Mouse (Mus musculus) retina, embryonic 14.5 days (tissue): Measurements from ENCODE around the gene Tmem234.

Source experiments
- DNase-seq: peaks from one replicate; pipeline ENCODE4 v3.0.0-alpha.2; 2015; ENCODE audit warnings: low spot score

Tmem234 gene

DNA sequence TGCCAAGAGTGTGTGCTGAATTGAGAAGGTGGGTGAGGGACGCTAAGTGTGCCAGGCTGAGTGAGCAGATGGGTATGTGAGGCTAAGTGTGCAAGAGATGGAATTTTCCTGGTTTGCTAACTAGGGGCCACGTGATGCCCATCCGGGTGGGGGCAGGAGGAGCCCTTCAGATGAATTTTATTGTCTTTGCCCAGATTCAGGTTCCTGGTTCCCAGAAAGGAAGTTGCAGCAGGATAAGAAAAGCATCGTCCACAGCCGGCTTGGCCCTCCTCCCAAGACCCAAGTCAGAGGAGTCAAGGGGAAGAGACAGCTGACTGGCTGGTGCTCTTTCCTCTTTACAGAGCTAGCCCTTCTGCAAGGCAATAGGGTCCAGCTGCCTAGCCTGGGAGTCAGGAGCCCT lies 22.0 kb upstream of the Tmem234 start, which contains the start of gene Fam167b:
TSS of gene Fam167b (minus strand) at position 84 of the 400 bp plus-strand sequence.
- DNase-seq = no peak

DNA sequence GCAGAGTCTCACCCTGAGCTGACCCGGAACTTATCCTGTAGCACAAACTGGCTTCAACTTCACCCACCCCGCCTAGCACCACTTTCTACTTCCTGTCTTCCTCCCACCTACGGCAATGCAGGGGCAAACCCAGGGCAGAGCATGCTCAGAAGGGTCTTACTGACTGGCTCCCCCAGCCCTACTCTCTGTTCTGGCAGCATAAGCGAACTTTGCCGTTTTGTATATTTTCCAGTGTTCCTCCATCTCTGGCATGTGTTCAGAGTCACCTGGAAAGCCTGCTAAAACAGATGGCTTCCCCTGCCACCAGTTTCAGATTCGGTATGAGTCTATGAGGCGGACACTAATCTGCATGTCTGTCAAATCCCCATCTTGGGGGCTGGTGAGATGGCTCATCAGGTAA lies 20.1 kb upstream of the Tmem234 start:
- DNase-seq = no peak

DNA sequence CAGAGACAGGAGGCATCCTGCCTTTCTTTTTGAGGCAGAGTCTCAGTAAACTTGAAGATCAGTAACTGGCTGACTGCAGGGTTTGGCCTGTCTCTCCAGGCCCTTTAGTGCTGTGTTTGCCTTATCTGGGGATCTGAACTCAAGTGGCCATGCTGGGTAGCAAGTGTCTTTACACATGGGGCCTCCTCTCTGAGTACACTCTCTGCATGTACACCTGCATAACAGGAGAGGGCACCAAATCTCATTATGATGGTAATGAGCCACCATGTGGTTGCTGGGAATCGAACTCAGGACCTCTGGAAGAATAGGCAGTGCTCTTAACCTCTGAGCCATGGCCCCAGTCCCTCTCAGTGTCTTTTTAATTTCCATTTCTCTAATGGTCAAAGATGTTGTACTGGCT lies 18.2 kb upstream of the Tmem234 start:
- DNase-seq = no peak

DNA sequence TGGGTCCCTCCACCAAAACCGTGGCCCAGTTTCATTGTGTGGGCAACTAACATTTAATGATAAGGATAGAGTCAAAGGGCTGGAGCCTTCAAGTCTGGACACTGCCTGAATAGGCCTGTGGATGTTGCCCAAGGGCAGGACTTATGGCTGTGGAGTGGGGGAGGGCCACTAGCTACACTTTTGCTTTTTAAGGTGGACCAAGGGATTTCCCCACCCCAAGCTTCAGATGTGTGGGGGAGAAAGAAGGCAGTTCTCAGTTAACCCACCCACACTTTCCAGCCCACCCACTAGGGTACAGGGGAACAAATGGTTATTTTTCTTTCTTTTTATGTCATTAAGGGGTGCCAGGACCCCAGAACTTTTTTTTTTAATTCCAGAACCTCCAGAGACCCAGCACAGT lies 16.1 kb upstream of the Tmem234 start:
- no peak for DNase-seq

DNA sequence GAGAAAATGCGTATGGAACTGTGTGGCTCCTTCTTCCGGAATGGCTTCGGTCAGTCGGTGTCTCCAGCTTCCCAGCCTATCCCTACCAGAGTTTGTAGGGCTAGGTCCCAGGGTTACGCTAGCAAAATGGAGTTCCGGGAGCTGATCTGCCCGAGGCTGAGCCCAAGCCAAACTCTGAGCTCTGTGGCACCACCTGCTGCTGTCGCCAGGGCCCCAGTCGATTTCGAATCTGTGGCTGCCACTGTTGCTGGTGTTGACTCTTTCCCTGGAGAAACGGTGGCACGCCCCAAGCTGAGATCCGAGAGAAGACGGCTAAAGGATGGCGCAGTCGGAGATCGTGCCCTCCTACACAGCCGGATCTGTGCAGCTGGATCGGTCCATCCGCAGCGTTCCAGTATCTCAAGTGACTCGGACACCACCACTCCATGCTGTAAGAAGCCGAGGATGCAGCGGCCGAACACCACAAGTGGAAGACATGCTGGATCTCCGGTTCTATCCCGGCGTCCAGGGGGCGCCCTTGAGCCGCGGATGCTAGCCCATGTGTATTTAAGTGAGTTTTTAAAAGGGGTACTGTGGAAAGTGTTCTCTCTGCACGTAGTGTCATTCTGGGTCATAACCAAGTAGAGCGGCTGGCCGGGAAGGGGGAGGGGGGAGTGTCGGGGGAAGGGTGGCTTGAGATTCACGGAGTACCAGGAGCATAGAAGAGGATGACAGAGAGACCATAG lies 15.4 kb upstream of the Tmem234 start:
- DNase-seq = peak; percentile 84

DNA sequence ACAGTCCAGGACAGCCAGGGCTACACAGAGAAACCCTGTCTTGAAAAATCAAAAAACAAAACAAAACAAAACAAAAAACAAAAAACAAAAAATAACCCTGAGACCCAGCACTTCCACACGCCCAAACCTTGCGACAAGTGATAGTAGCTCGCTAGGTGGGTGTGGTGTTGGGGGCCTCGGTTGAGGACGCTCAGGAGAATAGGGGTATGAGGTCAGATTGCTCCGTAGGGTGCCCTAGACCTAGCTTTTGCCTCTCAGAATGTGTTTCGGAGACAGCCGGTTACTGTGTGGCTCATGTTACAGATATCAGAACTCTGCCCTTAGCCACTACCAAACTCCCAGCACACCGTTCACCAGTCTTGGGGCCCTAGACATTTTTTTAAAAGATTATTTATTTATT lies 14.7 kb upstream of the Tmem234 start:
- DNase-seq = no peak

DNA sequence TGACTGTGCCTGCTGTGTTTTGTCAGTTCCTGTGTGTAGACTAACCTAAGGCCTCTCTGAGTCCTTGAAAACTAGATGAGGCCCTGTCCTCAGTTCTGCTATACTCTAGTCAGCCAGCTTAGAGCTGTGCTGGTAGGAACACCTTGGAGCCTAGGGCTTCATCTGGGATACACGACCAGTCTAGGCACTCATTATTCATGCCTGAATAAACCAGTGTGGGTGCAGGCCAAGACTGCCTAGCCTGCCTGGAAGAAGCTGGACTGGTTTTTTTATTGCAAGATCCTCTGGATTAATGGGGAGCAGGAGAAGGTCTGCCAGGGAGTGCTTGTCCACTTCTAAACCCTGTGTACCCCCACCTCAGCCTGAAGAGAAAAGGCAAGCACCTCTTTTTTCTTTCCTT lies 13.5 kb upstream of the Tmem234 start:
- no peak for DNase-seq

DNA sequence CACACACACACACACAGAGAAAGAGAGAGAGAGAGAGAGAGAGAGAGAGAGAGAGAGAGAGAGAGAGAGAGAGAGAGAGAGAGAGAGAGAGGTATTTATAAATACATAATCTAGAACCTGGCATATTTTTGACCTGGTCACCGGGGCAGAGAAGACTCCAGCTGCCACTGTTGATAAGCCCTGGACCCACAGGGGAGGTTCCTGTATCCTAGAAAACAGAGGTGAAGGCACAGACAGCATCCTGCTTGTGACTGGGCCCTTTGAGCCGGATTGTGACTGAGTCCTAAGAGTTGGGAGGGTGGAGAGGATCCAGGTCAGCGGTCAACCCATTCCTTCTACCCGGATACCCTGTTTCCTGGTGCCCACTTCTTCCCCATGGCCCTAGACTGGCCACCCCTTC lies 11.6 kb upstream of the Tmem234 start:
- no peak for DNase-seq

DNA sequence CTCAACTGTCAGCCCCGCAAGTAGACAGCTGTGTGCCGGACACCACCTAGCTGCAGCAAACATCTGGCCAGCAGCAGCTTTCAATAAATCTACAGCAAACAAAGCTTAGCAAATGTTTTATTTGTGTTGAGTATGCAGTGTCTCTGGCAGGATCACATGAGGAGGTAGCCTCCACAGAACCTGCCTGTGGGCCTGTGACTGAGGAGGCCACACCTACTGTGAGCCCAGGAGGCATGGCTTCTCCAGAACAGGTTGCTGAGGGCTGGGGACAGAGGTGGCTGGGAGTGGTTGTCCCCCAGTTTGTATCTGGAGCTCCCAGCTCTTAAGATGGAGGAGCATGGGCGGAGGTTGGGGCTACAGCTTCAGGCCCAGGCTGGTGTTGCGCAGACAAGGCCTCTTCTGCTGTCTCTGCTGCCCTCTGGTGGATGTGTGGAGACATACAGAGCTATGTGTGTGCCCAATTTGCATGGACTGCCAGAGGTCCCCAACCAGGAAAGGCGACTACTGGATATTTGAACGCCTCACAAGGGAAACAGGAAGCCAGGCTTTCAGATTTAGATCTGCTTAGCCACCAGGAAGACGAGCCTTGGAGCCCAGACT lies 8.1 kb downstream of the Tmem234 start:
- DNase-seq = peak; percentile 95

DNA sequence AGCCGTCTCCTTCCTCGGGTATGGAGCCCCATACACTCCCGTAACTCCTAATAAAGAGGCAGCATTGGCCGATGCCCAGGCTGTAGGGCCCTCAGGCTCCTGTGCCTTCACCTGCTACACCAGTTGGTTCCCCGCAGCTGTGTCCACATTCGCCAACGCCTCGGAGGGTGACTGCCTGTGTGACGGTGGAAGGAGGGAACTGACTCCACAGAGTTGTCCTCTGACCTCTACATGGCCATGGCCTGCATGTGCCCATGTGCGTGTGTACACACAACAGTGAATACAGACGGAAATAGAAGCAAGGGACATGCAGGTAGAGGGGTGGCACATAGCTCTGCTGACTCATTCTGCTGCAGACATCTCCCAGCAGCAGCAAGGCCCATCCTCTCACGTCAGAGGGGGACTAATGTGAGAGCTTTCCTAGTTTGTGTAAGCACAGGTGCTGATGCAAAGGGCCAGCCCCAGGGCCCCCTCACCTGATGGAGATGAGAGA lies 8.7 kb downstream of the Tmem234 start:
- DNase-seq = no peak

DNA sequence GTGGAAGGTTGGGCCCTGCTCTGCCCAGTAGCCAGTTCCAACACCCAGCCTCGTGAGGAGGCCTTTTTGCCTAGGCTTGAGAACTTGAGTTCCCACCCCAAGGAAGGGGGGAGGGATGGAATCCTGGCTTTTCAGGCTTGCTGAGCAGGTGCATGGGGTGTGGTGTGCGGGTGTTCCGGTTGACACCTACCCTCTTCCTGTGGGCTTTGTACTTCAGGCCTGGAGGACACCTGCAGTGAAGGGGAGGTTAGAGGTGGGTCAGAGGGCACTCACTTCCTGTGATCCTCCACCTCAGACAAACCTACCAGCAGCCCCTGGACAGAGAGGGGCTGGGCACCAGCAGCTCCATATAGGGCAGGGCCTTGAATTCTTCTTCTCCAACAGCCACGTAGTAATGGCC lies 9.6 kb downstream of the Tmem234 start:
- DNase-seq = no peak

DNA sequence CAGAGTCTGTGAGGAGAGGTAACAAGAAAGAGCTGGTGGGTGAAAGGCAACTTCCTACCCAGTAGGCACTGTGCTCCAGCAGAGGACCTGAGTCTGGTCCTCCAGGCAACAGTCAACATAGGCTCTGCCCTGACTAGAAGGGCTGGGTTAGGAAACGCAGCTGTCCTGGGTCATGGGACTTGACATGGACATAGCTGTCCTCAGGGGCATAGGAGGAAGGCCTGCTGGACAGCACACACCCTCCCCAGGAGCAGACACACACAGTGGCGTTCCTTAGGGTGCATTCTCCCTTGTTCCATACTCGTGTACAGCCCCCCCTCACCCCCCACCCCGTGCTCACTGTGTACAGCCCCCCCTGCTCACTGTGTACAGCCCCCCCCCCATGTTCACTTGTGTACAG lies 10.0 kb downstream of the Tmem234 start:
- DNase-seq = no peak

DNA sequence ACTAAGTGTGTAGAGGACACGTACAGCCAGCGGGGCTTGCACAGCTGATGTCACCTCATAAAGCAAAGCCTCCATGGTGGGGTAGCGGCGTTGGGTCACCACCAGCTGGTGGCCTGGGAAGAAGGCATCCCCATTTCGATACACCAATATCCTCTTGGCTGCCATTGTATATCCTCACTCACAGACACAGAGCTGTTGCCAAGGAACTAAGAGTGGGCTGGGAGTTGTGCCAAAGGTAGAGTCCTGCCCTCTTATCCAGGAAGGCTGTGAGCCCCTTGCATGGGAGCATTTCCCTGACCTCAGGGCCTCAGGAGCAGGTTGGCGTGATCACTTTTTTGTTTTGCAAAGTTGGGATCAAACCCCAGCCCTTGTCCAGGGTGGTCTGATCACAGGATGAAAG lies 13.6 kb downstream of the Tmem234 start, which contains the start of gene Dcdc2b:
TSS of gene Dcdc2b (minus strand) at position 165 of the 400 bp plus-strand sequence.
- no peak for DNase-seq

DNA sequence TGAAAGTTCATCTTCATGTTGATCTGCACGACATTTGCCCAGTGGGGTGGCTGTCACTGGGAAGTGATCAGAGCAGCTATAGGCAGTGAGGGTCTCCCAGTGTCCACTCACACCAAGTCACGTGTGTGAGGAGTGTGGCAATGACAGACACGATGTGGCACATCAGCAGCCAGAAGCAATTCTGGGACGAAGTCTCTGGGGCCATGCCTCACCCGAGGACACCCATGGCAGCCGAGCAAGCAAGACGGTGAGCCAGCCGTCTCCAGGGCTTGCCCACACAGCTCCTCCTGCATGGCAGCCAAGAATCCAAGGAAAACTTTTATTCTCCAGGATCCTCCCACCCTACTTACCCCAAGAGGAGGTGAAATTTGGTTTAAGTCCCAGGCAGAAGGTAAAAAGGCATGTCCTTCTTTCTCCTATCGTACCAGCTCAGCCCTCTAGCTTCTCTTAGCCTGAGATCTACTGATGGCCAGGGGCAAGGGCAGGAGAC lies 15.4 kb downstream of the Tmem234 start:
- no peak for DNase-seq

DNA sequence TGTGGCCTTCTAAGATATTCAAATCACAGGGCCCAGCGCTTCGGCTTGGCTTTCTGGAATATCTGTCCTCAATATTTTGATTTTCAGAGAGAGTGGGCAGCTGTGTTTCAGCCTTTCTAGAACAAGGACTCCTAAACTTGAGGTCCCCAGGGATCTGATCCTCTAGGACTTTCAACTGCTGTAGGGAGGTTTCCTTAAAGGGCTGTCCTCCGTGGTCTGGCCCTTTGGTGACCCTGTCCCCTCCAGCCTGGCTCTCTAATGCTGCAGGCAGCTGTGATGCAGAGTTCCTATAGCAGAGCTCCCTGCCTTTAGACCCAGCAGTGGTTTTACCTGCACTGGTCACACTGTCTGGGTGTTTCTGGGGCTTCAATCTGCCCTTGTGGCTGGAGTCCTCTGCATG lies 16.2 kb downstream of the Tmem234 start:
- DNase-seq = no peak

DNA sequence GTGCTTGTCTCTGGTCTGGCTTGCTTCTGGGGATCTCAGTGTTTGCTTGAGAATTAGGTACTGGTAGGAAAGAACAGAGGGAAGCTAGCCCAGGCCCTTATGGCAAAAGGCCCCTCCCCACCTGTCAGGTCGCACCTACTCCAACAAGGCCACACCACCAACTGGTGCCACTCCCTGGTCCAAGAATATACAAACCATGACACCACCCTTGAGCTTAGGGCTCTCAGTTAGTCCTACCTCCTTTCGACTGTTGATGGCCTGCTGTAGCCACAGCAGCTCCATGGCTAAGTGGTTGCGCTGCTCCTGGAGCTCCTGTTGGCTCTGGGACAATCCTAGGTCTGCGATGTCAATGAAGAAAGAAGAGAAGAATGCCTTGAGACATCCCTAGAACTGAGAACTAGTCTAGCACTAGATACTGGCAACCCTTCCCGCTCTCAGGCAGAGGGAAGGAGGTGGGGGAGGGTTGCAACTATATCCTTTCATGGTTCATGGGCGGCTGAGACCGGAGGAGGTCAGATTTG lies 16.7 kb downstream of the Tmem234 start:
- DNase-seq = no peak

DNA sequence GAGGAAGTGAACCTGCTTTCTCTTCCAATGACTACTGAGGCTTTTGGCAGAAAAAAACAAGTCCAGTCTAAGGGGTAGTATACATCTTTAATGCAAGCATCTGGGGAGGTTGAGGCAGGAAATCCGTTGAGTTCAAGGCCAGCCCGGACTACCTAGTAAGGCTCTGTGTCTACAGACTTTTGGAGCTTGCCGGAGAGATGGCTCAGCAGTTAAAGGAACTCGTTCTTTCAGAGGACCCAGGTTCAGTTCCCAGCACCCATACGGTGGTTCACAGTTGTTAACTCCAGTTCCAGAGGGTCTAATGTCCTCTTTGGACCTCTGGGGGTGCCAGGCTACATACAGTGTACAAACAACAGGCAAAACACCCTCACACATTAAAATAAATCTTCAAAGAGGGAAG lies 17.6 kb downstream of the Tmem234 start:
- DNase-seq = no peak

DNA sequence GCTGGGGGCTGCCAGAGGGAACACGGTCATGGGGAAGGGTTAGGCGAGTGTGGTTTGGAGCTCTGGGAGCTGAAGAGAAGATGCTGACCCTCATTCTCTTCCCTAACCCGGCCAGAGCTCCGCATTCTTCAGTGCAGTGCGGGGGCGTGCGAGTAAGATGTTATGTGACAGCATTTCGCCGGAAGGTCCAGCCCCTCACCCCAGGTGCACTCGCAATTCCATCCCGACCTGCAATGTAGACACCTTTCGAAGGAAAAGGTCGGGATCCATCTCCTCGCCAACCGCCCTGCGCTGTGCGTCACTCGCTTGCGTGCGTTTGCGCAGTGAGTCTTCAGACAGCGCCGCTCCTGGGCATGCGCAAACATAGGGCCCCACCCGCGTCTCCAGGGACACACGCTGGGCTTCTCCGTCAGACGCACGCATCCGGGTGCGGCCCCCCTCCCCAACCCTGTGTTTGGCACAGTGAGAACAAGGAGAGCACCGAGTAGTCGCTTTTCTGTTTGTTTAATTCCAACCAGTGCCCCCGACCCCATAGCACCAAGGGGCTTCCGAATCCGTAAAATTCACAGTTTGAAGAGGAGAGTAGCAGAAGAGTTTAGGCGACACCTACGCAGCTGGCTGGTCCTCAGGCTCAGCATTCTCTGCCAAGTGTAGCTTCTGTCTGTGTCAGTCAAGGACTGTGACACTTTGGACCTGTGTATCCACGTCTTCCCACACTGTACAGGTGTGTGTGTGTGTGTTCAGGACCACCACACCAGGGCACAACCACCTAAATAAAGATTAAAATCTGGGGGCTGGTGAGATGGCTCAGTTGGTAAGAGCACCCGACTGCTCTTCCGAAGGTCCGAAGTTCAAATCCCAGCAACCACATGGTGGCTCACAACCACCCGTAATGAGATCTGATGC lies 18.6 kb downstream of the Tmem234 start, which contains the start of gene Iqcc:
TSS of gene Iqcc (minus strand) at position 314 of the 906 bp plus-strand sequence.
- peak; percentile 92 for DNase-seq

DNA sequence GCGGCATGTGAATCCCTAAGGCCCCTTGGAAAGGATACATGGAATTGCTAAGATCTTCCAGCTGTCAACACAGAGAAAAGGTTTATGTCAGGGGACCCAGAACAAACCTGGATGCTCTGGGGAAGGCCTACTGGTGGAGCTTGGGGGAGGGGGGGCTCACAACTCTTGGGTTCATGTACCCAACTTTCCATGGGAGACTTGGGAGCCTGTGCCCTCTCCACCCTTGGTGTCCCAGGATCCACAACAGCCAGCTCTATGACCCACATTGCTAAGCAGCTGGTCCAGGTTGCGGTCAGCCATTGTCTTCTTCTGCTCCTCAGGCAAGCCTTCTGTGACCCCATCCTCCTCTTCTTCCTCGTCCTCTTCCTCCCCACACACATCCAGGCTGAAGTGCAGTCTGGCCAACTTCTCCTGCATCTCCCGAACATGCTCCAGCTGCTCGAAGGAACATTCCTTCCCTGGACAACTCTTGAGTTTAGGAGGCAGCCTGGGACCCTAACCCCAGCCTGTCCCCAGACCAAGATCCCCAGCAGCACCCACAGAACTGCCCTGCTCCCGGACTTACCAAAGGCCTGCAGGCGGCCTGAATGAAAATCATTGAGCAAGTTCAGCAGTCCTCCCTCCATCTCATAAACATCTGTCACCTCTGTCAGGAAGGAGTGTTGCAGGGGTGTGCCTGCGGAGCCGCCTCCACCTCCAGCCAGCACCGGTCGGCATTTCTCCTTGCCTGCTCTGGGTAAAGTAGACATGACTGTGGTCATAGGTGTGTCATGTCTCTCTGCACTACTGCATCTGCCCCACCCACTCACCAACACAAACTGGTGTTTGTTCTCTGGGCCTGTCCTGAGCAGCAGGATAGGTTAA lies 20.2 kb downstream of the Tmem234 start:
- DNase-seq = no peak

DNA sequence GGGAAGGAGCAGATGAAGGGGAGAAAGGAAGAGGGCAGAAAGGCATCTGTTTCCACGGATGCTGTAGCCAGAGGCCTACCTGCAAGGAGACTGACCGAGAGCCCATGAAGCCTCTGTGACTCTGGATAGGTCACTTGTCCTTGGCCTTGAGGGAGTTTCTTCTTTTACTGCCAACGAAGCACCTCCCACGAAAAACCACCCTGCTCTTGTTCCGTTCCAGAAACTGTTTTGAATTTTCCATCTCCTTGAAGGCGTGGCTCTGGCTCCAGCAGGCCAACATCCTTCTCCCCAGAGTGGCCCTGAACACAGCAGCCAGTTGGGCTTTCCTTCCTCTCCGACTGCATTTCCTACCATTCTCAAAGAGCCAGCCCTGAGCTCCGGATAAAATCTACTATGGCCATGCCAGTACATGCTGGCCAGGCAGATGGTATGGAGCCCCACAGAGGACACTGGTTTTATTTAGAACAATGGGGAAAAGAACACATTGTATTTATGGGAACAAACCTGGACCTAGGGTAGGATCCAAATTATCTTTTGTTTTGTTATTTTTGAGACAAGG lies 20.9 kb downstream of the Tmem234 start:
- no peak for DNase-seq
